Mouse (Mus musculus) embryonic facial prominence, embryonic 14.5 days (tissue): ENCODE data around the gene Mxra8. TPM values are rescaled to one million over a fixed set of nuclear protein-coding genes. Genes with fewer than 3 reads are reported as not detected.
A peak's percentile ranks its signal among the peaks of the same experiment; 100 is the strongest.

Experiments
- ATAC-seq: fragments of 200-750 bp; cut with Nextera tagmentation; 2 replicates; pipeline ENCODE4 v1.8.0; 2017; ENCODE audit warnings: low read depth, moderate number of reproducible peaks, moderate TSS enrichment
- DNase-seq: peaks from one replicate; pipeline ENCODE4 v3.0.0-alpha.2; 2015; ENCODE audit warnings: low spot score
- H3K27ac ChIP-seq: fragments of 300-500 bp; sonication (generic); replicated peaks from 2 replicates; pipeline ENCODE4 v1.5.1; 2014; ENCODE audit warnings: low read depth, mild to moderate bottlenecking, low read length, moderate library complexity
- H3K27me3 ChIP-seq: fragments of 300-500 bp; sonication (generic); replicated peaks from 2 replicates; pipeline ENCODE4 v1.6.1; 2014; ENCODE audit warnings: low read length; ENCODE audit not compliant: control insufficient read depth, insufficient read depth
- H3K36me3 ChIP-seq: fragments of 300-500 bp; sonication (generic); 2 replicates; pipeline ENCODE4 v1.6.1; 2014; ENCODE audit warnings: low read length, mixed read lengths; ENCODE audit not compliant: control insufficient read depth, insufficient read depth
- H3K4me1 ChIP-seq: fragments of 300-500 bp; sonication (generic); 2 replicates; pipeline ENCODE4 v1.6.1; 2014; ENCODE audit warnings: antibody characterized with exemption, low read length; ENCODE audit not compliant: control insufficient read depth, insufficient read depth
- H3K4me2 ChIP-seq: fragments of 300-500 bp; sonication (generic); 2 replicates; pipeline ENCODE4 v1.6.1; 2014; ENCODE audit warnings: low read depth, mild to moderate bottlenecking, low read length, moderate library complexity, mixed read lengths
- H3K4me3 ChIP-seq: fragments of 300-500 bp; sonication (generic); 2 replicates; pipeline ENCODE4 v1.5.1; 2014; ENCODE audit warnings: low read depth, mild to moderate bottlenecking, low read length
- H3K9ac ChIP-seq: fragments of 300-500 bp; sonication (generic); 2 replicates; pipeline ENCODE4 v1.6.1; 2014; ENCODE audit warnings: low read depth, mild to moderate bottlenecking, low read length, moderate library complexity, mixed read lengths
- H3K9me3 ChIP-seq: fragments of 300-500 bp; sonication (generic); 2 replicates; pipeline ENCODE4 v1.6.1; 2016; ENCODE audit warnings: low read length; ENCODE audit not compliant: control insufficient read depth
- WGBS: fragments of 180-500 bp; shearing (Covaris S2); extraction: QIAGEN DNeasy Blood & Tissue Kit; methylation state at CpG from one replicate; pipeline ENCODE4 v1.1.7; 2014; 5-methylcytosine and 5-hydroxymethylcytosine counted together
- polyA plus RNA-seq: library from polyadenylated mRNA; unstranded; fragments of >200 nt; fragmentation: Nextera tagmentation; extraction: Ambion mirVana; gene quantifications from 2 replicates; pipeline ENCODE4 v1.2.1, GENCODE M21; 2014

The Mxra8 gene
- polyA plus RNA-seq, 1 experiment from 2014 or later = 138 TPM

DNA sequence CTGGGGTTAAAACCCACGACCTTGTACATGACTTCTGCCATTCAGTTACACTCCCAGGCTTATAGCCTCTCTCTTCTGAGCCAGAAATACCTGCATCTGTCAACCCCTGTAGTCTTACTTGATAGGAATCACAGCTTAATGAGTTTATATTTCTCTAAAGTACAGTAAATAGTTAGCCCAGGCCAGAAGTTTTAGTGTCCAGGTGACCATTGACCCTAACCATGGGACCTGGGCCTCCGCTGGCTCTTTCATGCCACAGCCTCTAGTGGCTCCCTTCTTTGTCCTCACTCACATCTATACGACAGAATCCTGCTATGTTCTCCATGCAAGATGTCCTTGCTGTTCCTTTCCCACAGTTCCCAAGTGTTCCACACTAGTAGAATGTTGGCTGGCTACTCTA lies 31.6 kb upstream of the Mxra8 start:
- DNase-seq (no peak), ATAC-seq (no peak)
- H3K9me3 ChIP-seq = no peaks in the 10 kb centered on the region
- peaks cover 12% of the 10 kb centered on the region for H3K4me1 ChIP-seq
- no peak overlapping the region for H3K9ac ChIP-seq
- WGBS = 87% methylated on average over 3 of the region's 3 CpGs
- H3K4me2 ChIP-seq = no peak overlapping the region
- H3K4me3 ChIP-seq = no peak overlapping the region
- no peaks in the 10 kb centered on the region for H3K27me3 ChIP-seq
- peaks cover 62% of the 10 kb centered on the region for H3K36me3 ChIP-seq
- no peak overlapping the region for H3K27ac ChIP-seq

DNA sequence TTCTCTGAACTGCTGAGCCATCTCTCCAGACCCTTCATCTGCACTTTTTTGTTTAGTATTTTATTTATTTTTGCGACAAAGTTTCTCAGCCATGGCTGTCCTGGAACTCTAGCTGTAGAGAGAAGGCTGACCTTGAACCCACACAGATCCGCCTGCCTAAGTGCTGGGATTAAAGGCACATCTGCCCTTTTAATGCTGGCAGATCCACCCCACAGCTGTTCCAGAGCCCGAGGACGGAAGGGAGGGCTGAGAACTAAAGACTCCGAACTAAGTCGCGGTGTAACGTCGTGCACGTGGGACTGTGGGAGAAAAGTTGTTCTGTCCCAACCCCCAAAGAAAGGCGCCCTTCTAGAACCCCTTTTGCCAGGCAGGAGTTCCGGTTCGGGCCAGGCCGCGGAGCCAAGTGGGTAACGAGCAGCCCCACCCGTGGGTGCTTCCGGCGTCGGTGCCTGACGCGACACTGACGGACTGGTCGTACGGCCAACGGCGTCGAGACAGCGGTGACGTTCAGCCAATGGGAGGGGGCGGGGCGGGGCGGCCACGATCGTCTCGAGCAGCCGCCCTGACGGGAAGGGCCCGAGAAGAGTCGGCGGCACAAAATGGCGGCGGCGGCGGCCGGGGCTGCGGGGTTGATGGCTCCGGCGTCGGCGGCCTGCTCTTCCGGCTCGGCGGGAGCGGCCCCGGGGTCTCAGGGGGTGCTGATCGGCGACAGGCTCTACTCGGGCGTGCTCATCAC lies 27.4 kb upstream of the Mxra8 start, which contains the start of gene Ccnl2:
Gene Ccnl2, plus strand, starts transcription at position 561 of the 736 bp plus-strand sequence.
- ATAC-seq (peak; percentile 99), DNase-seq (peak; percentile 98)
- H3K4me2 ChIP-seq = peak within 1 kb of the TSS; percentile 78
- peak within 1 kb of the TSS; percentile 100 for H3K9ac ChIP-seq
- H3K27me3 ChIP-seq = no peaks in the 10 kb centered on the region
- peaks cover 14% of the 10 kb centered on the region for H3K4me1 ChIP-seq
- H3K4me3 ChIP-seq = peak within 1 kb of the TSS; percentile 100
- H3K27ac ChIP-seq = peak within 1 kb of the TSS; percentile 93
- no peaks in the 10 kb centered on the region for H3K9me3 ChIP-seq
- H3K36me3 ChIP-seq = peaks cover 77% of the 10 kb centered on the region
- WGBS = 2% methylated on average over 34 of the region's 60 CpGs

DNA sequence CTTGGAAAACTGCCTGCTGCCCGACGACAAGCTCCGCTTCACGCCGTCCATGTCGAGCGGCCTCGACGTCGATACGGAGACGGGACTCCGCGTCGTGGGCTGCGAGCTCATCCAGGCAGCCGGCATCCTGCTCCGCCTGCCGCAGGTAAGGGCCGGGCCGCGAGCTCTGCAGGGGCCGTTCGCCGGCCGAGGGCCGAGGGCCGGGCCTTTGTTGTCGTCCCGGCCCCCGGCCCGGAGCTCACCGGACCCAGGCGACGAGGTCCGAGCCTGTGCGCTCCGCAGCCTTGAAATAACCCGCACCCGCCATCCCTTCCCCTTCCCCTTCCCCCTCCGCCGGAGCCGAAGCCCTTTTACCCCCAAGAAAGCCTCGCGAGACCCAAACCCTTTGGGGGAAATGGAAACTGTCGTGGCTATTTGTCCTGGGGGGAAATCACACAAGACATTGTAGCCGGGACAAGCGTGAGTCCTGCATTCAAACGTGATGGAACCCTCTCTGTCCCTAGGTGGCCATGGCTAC lies 26.8 kb upstream of the Mxra8 start:
- WGBS = 1% methylated on average over 15 of the region's 49 CpGs
- peak overlapping the region; percentile 100 for H3K9ac ChIP-seq
- no peaks in the 10 kb centered on the region for H3K27me3 ChIP-seq
- H3K27ac ChIP-seq = peak overlapping the region; percentile 93
- H3K36me3 ChIP-seq = peaks cover 77% of the 10 kb centered on the region
- peak; percentile 33 for DNase-seq
- peak; percentile 15 for ATAC-seq
- peak overlapping the region; percentile 100 for H3K4me3 ChIP-seq
- peak overlapping the region; percentile 78 for H3K4me2 ChIP-seq
- peaks cover 14% of the 10 kb centered on the region for H3K4me1 ChIP-seq
- no peaks in the 10 kb centered on the region for H3K9me3 ChIP-seq

DNA sequence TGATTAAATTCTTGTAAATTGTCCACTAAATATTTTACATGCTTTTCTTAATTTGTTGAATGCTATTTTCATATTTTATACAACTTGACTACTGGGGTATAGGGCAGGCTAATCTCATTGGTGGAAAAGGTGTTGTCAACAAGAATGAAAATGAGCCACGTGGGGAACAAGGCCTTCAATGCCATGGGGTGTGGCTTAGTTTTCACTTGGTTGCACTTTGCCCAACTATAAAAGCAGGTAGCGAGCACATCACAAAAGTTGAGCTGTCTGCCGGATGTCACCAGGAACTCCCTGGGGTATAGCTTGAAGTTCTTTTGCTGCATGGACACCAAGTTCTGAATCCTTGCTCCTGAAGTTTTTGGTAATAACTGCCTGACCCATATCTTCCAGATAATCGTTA lies 21.9 kb upstream of the Mxra8 start:
- DNase-seq (no peak), ATAC-seq (no peak)
- no peaks in the 10 kb centered on the region for H3K9me3 ChIP-seq
- H3K36me3 ChIP-seq = peaks cover 89% of the 10 kb centered on the region
- H3K27me3 ChIP-seq = no peaks in the 10 kb centered on the region
- H3K4me2 ChIP-seq = no peak overlapping the region
- no peak overlapping the region for H3K4me3 ChIP-seq
- H3K27ac ChIP-seq = no peak overlapping the region
- H3K9ac ChIP-seq = no peak overlapping the region
- peaks cover 10% of the 10 kb centered on the region for H3K4me1 ChIP-seq
- WGBS = 81% methylated on average over 4 of the region's 4 CpGs

DNA sequence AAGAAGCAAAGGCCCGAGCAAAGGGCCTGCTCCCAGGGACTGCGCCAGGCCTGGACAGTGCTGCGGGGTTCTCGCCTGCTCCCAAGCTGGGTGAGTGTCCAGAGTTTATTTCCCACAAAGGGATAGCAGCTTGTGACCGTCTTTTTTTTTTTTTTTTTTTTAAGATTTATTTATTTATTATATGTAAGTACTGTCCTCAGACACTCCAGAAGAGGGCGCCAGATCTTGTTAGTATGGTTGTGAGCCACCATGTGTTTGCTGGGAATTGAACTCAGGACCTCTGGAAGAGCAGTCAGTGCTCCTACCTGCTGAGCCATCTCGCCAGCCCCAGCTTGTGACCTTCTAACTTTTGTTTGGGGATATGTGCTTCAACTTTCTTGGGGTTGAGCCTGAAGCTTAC lies 18.5 kb upstream of the Mxra8 start:
- peaks cover 96% of the 10 kb centered on the region for H3K36me3 ChIP-seq

DNA sequence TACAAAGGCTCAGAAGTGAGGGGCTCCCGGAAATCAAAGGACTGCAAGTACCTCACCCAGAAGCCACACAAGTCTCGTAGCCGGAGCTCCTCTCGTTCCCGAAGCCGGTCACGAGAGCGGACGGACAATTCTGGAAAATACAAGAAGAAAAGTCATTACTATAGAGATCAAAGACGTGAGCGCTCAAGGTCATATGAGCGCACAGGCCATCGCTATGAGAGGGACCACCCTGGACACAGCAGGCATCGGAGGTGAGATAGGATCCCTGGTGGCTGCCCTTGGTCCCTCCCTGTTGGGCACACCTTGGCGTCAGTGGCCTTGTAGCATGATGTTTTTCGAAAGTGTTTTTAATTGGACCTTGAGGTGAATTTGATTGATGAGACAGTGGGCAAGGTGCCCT lies 16.0 kb upstream of the Mxra8 start:
- Histone ChIP-seq H3K9ac (no peak overlapping the region), H3K4me1 (no peaks in the 10 kb centered on the region), H3K36me3 (peaks cover 95% of the 10 kb centered on the region), H3K9me3 (no peaks in the 10 kb centered on the region), H3K4me3 (no peak overlapping the region), H3K4me2 (no peak overlapping the region), H3K27me3 (no peaks in the 10 kb centered on the region), H3K27ac (no peak overlapping the region)
- DNase-seq = no peak
- 95% methylated on average over 16 of the region's 16 CpGs for WGBS
- no peak for ATAC-seq

More for the DNA sequence above, 18.5 kb upstream of the Mxra8 start:
- no peak for DNase-seq
- H3K9me3 ChIP-seq = no peaks in the 10 kb centered on the region
- 82% methylated on average over 7 of the region's 7 CpGs for WGBS
- no peak overlapping the region for H3K9ac ChIP-seq
- no peak overlapping the region for H3K27ac ChIP-seq
- ATAC-seq = no peak
- H3K4me3 ChIP-seq = no peak overlapping the region
- H3K4me1 ChIP-seq = no peaks in the 10 kb centered on the region
- H3K27me3 ChIP-seq = no peaks in the 10 kb centered on the region
- H3K4me2 ChIP-seq = no peak overlapping the region

DNA sequence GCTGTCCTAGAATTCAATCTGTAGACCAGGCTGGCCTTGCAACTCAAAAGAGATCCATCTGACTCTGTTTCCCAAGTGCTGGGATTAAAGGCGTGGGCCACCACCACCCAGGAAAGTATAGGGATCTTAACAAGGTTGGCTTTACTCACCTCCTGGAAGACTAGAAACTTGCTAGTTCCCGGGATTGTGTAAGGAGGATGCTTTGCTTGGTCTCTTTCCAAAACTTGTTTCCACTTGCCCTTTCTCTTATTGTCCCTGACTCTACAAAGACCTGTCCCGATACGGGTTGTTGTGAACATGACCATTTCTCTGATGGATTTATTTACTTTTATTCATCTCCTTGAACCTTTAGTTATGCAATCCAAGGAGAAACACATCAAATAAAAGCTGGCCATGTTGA lies 9.6 kb upstream of the Mxra8 start:
- H3K4me2 ChIP-seq = no peak overlapping the region
- no peak overlapping the region; the same call in 1 of the 2 replicates for H3K9ac ChIP-seq
- no peaks in the 10 kb centered on the region for H3K9me3 ChIP-seq
- no peaks in the 10 kb centered on the region for H3K27me3 ChIP-seq
- H3K4me3 ChIP-seq = no peak overlapping the region
- ATAC-seq = no peak
- H3K4me1 ChIP-seq = peaks cover 15% of the 10 kb centered on the region
- WGBS = 90% methylated on average over 4 of the region's 4 CpGs
- peaks cover 42% of the 10 kb centered on the region for H3K36me3 ChIP-seq
- no peak overlapping the region for H3K27ac ChIP-seq
- DNase-seq = no peak

DNA sequence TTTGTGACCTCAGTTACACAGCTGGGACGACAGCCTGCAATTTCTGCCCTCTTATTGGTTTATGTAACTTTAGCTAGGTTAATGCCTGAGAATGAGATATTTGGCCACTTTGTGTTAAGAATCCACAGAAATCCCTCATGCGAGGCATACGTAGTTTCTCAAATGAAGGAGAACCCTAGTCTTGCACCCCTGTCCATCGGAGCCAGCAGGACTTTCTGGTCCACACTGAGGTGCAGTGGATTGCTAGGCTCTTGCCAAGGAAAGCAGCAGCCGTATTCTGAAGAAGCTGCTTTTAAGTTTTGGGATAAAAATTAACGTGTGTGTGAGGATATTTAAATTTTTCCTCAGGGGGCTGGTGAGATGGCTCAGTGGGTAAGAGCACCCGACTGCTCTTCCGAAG lies 8.9 kb upstream of the Mxra8 start:
- peak overlapping the region; percentile 88 for H3K4me2 ChIP-seq
- H3K4me1 ChIP-seq = peaks cover 15% of the 10 kb centered on the region
- WGBS = 51% methylated on average over 8 of the region's 8 CpGs
- 0 out of 2 replicates have a peak overlapping the region, but pooled peaks have one; percentile 43 for H3K9ac ChIP-seq
- H3K36me3 ChIP-seq = peaks cover 36% of the 10 kb centered on the region
- no peaks in the 10 kb centered on the region for H3K9me3 ChIP-seq
- no peak for ATAC-seq
- no peak overlapping the region; the same call in 1 of the 2 replicates for H3K27ac ChIP-seq
- H3K27me3 ChIP-seq = no peaks in the 10 kb centered on the region
- no peak for DNase-seq
- peak overlapping the region; percentile 90 for H3K4me3 ChIP-seq
